Mouse (Mus musculus) MEL (cell line): Measurements from ENCODE around the gene Pxt1. TPM values are rescaled to one million over a fixed set of nuclear protein-coding genes. Genes with fewer than 3 reads are reported as not detected.
A peak's percentile ranks its signal among the peaks of the same experiment; 100 is the strongest.

Experiments used
- DNase-seq: peaks from one replicate; pipeline ENCODE4 v3.0.0; 2011; ENCODE audit warnings: low read depth, low spot score
- H3K27ac ChIP-seq: 2 replicates; pipeline ENCODE4 v1.5.1; 2012; ENCODE audit warnings: low read depth, mild to moderate bottlenecking, control low read depth, low read length, moderate library complexity; ENCODE audit not compliant: control insufficient read depth
- H3K27me3 ChIP-seq, 2 experiments: fragments of 150-350 bp in 1 of 2; sonication (generic) in 1 of 2; 2 replicates each; pipeline ENCODE4 v1.6.1; 2012; ENCODE audit warnings: low read length in 2 of 2, mild to moderate bottlenecking in 2 of 2, improper control_type of control experiment in 1 of 2, moderate library complexity in 1 of 2; ENCODE audit not compliant: insufficient read depth in 2 of 2, control insufficient read depth in 1 of 2
- H3K36me3 ChIP-seq, 2 experiments: 2 replicates each; pipeline ENCODE4 v1.6.1; 2012 to 2014; ENCODE audit warnings: low read length in 2 of 2, improper control_type of control experiment in 1 of 2, inconsistent platforms in 1 of 2, mild to moderate bottlenecking in 1 of 2; ENCODE audit not compliant: insufficient read depth in 2 of 2, control insufficient read depth in 1 of 2
- H3K4me1 ChIP-seq, 2 experiments: fragments of 150-350 bp in 1 of 2; sonication (generic) in 1 of 2; 2 replicates each; pipeline ENCODE4 v1.6.1; 2012; ENCODE audit warnings: low read length in 2 of 2, improper control_type of control experiment in 1 of 2, mild to moderate bottlenecking in 1 of 2; ENCODE audit not compliant: insufficient read depth in 2 of 2, control insufficient read depth in 1 of 2
- H3K4me3 ChIP-seq, 2 experiments: fragments of 150-350 bp in 1 of 2; sonication (generic) in 1 of 2; 2 replicates each; pipeline ENCODE4 v1.5.1; 2012; ENCODE audit warnings: low read depth in 2 of 2, low read length in 2 of 2, mild to moderate bottlenecking in 2 of 2, moderate library complexity in 2 of 2, control low read depth in 1 of 2, improper control_type of control experiment in 1 of 2; ENCODE audit not compliant: control insufficient read depth in 1 of 2, insufficient read depth in 1 of 2
- H3K79me2 ChIP-seq: 2 replicates; pipeline ENCODE4 v1.6.1; 2012; ENCODE audit warnings: mild to moderate bottlenecking, low read length, moderate library complexity; ENCODE audit not compliant: control insufficient read depth, poor library complexity, insufficient read depth
- H3K9ac ChIP-seq: 2 replicates; pipeline ENCODE4 v1.6.1; 2012; ENCODE audit warnings: low read depth, mild to moderate bottlenecking, control low read depth, low read length, moderate library complexity; ENCODE audit not compliant: control insufficient read depth, poor library complexity, severe bottlenecking
- H3K9me3 ChIP-seq: fragments of 150-350 bp; sonication (generic); replicated peaks from 2 replicates; pipeline ENCODE4 v1.6.1; 2012; ENCODE audit warnings: mild to moderate bottlenecking, low read length, improper control_type of control experiment, moderate library complexity; ENCODE audit not compliant: insufficient read depth
- BHLHE40 ChIP-seq: IDR thresholded peaks from 2 replicates; pipeline ENCODE4 v1.6.1; 2012; ENCODE audit warnings: low read depth, mild to moderate bottlenecking, inconsistent platforms, low read length, improper control_type of control experiment, borderline replicate concordance
- CHD1 ChIP-seq: IDR thresholded peaks from 2 replicates; pipeline ENCODE4 v1.6.1; 2012; ENCODE audit warnings: low read depth, mild to moderate bottlenecking, inconsistent platforms, low read length, improper control_type of control experiment
- CHD2 ChIP-seq: IDR thresholded peaks from 2 replicates; pipeline ENCODE4 v1.6.1; 2011; ENCODE audit warnings: low read length, improper control_type of control experiment
- CTCF ChIP-seq, 3 experiments: IDR thresholded peaks in 2 of 3; conservative IDR thresholded peaks in 1 of 3; 2 replicates each; pipeline ENCODE4 v1.5.1; 2011 to 2012; ENCODE audit warnings: low read length in 3 of 3, low read depth in 2 of 3, mild to moderate bottlenecking in 2 of 3, improper control_type of control experiment in 1 of 3, inconsistent platforms in 1 of 3, mixed read lengths in 1 of 3, moderate library complexity in 1 of 3; ENCODE audit not compliant: control insufficient read depth in 1 of 3, insufficient read depth in 1 of 3, poor library complexity in 1 of 3, severe bottlenecking in 1 of 3
- E2F4 ChIP-seq: IDR thresholded peaks from 2 replicates; pipeline ENCODE4 v1.6.1; 2011; ENCODE audit warnings: low read depth, low read length, improper control_type of control experiment, borderline replicate concordance
- ELF1 ChIP-seq: IDR thresholded peaks from 2 replicates; pipeline ENCODE4 v1.6.1; 2014; ENCODE audit warnings: low read depth, mild to moderate bottlenecking, inconsistent platforms, low read length, improper control_type of control experiment, moderate library complexity
- EP300 ChIP-seq, 2 experiments: IDR thresholded peaks; 2 replicates each; pipeline ENCODE4 v1.6.1; 2011; ENCODE audit warnings: improper control_type of control experiment in 2 of 2, low read length in 2 of 2, low read depth in 1 of 2, mild to moderate bottlenecking in 1 of 2
- ETS1 ChIP-seq: IDR thresholded peaks from 2 replicates; pipeline ENCODE4 v1.6.1; 2012; ENCODE audit warnings: low read depth, mild to moderate bottlenecking, inconsistent platforms, low read length, improper control_type of control experiment, moderate library complexity
- GABPA ChIP-seq: IDR thresholded peaks from 2 replicates; pipeline ENCODE4 v1.6.1; 2012; ENCODE audit warnings: low read depth, mild to moderate bottlenecking, inconsistent platforms, low read length, improper control_type of control experiment, moderate library complexity
- GATA1 ChIP-seq: IDR thresholded peaks from 2 replicates; pipeline ENCODE4 v1.6.1; 2011; ENCODE audit warnings: low read depth, low read length, improper control_type of control experiment
- HCFC1 ChIP-seq: IDR thresholded peaks from 2 replicates; pipeline ENCODE4 v1.6.1; 2012; ENCODE audit warnings: low read depth, mild to moderate bottlenecking, inconsistent platforms, low read length, improper control_type of control experiment, moderate library complexity
- MAX ChIP-seq: IDR thresholded peaks from 2 replicates; pipeline ENCODE4 v1.6.1; 2011; ENCODE audit warnings: low read length, improper control_type of control experiment
- MAZ ChIP-seq: IDR thresholded peaks from 2 replicates; pipeline ENCODE4 v1.6.1; 2012; ENCODE audit warnings: low read depth, mild to moderate bottlenecking, inconsistent platforms, low read length, improper control_type of control experiment
- MEF2A ChIP-seq: IDR thresholded peaks from 2 replicates; pipeline ENCODE4 v1.6.1; 2014; ENCODE audit warnings: low read depth, mild to moderate bottlenecking, inconsistent platforms, low read length, improper control_type of control experiment; ENCODE audit not compliant: poor library complexity, insufficient replicate concordance, severe bottlenecking; ENCODE audit errors: extremely low read depth
- MYB ChIP-seq: IDR thresholded peaks from 2 replicates; pipeline ENCODE4 v1.6.1; 2011; ENCODE audit warnings: mild to moderate bottlenecking, low read depth, low read length, improper control_type of control experiment
- MYC ChIP-seq: IDR thresholded peaks from 2 replicates; pipeline ENCODE4 v1.6.1; 2011; ENCODE audit warnings: low read depth, mild to moderate bottlenecking, low read length, improper control_type of control experiment, moderate library complexity
- NELFE ChIP-seq: IDR thresholded peaks from 2 replicates; pipeline ENCODE4 v1.6.1; 2011; ENCODE audit warnings: low read depth, low read length, improper control_type of control experiment
- NRF1 ChIP-seq: IDR thresholded peaks from 2 replicates; pipeline ENCODE4 v1.6.1; 2014; ENCODE audit warnings: low read depth, mild to moderate bottlenecking, inconsistent platforms, low read length, improper control_type of control experiment, moderate library complexity; ENCODE audit not compliant: poor library complexity, insufficient read depth, severe bottlenecking
- POLR2A ChIP-seq, 2 experiments: IDR thresholded peaks; 2 replicates each; pipeline ENCODE4 v1.6.1; 2011 to 2012; ENCODE audit warnings: low read length in 2 of 2, mild to moderate bottlenecking in 2 of 2, control low read depth in 1 of 2, improper control_type of control experiment in 1 of 2, low read depth in 1 of 2, moderate library complexity in 1 of 2; ENCODE audit not compliant: control insufficient read depth in 1 of 2, insufficient read depth in 1 of 2, poor library complexity in 1 of 2
- POLR2AphosphoS2 ChIP-seq: IDR thresholded peaks from 2 replicates; pipeline ENCODE4 v1.6.1; 2011; ENCODE audit warnings: low read length, improper control_type of control experiment
- POLR2AphosphoS5 ChIP-seq: IDR thresholded peaks from 2 replicates; pipeline ENCODE4 v1.6.1; 2012; ENCODE audit warnings: low read depth, borderline replicate concordance, mild to moderate bottlenecking, inconsistent platforms, low read length, moderate library complexity, mixed read lengths
- RCOR1 ChIP-seq: IDR thresholded peaks from 2 replicates; pipeline ENCODE4 v1.6.1; 2012; ENCODE audit warnings: low read depth, mild to moderate bottlenecking, inconsistent platforms, low read length, improper control_type of control experiment
- SIN3A ChIP-seq: IDR thresholded peaks from 2 replicates; pipeline ENCODE4 v1.6.1; 2012; ENCODE audit warnings: low read length, improper control_type of control experiment, inconsistent platforms
- SMC3 ChIP-seq: IDR thresholded peaks from 2 replicates; pipeline ENCODE4 v1.6.1; 2011; ENCODE audit warnings: low read depth, low read length, improper control_type of control experiment
- TAL1 ChIP-seq: IDR thresholded peaks from 2 replicates; pipeline ENCODE4 v1.6.1; 2012; ENCODE audit warnings: mild to moderate bottlenecking, inconsistent platforms, low read length, moderate library complexity, mixed read lengths
- UBTF ChIP-seq: IDR thresholded peaks from 2 replicates; pipeline ENCODE4 v1.6.1; 2012; ENCODE audit warnings: low read depth, mild to moderate bottlenecking, inconsistent platforms, low read length, improper control_type of control experiment, moderate library complexity, borderline replicate concordance; ENCODE audit not compliant: insufficient read depth
- USF1 ChIP-seq: IDR thresholded peaks from 2 replicates; pipeline ENCODE4 v1.6.1; 2014; ENCODE audit warnings: low read depth, mild to moderate bottlenecking, inconsistent platforms, low read length, improper control_type of control experiment, moderate library complexity
- USF2 ChIP-seq, 2 experiments: IDR thresholded peaks; 2 replicates each; pipeline ENCODE4 v1.6.1; 2011 to 2012; ENCODE audit warnings: improper control_type of control experiment in 2 of 2, low read length in 2 of 2, borderline replicate concordance in 1 of 2, inconsistent platforms in 1 of 2, low read depth in 1 of 2, mild to moderate bottlenecking in 1 of 2; ENCODE audit not compliant: insufficient read depth in 1 of 2
- ZC3H11A ChIP-seq: IDR thresholded peaks from 2 replicates; pipeline ENCODE4 v1.6.1; 2012; ENCODE audit warnings: low read depth, mild to moderate bottlenecking, inconsistent platforms, low read length, improper control_type of control experiment
- ZKSCAN1 ChIP-seq: IDR thresholded peaks from 2 replicates; pipeline ENCODE4 v1.6.1; 2012; ENCODE audit warnings: low read depth, mild to moderate bottlenecking, inconsistent platforms, low read length, improper control_type of control experiment, moderate library complexity
- ZMIZ1 ChIP-seq: IDR thresholded peaks from 2 replicates; pipeline ENCODE4 v1.6.1; 2012; ENCODE audit warnings: low read depth, mild to moderate bottlenecking, inconsistent platforms, low read length, improper control_type of control experiment, moderate library complexity
- polyA plus RNA-seq, 2 experiments: library from polyadenylated mRNA; stranded (reverse) in 1 of 2; unstranded in 1 of 2; fragments of >175 nt in 1 of 2; fragments of >200 nt in 1 of 2; gene quantifications; 2 replicates each; pipeline versions ENCODE4 v1.2.1 to v1.2.4; 2012; ENCODE audit warnings: low replicate concordance in 2 of 2, low read depth in 1 of 2; ENCODE audit not compliant: insufficient read length in 2 of 2, insufficient read depth in 1 of 2, missing spikeins in 1 of 2
- total RNA-seq: library from RNA; depleted of rRNA; stranded (reverse); fragments of 300-350 nt; gene quantifications from 2 replicates; pipeline ENCODE4 v1.2.3, GENCODE M21; 2012

Pxt1 gene
- total and polyA plus RNA-seq, 3 experiments = not detected

GRCm38 (mm10) chr17:28913940-28914339, 29.7 kb downstream of the Pxt1 start:
- 0 out of 4 replicates have a peak, but pooled peaks cover 0 to 1% of the 10 kb centered on the region in 2 experiments for H3K27me3 ChIP-seq
- TF ChIP-seq EP300 (IDR thresholded peaks at IDR 0.05; ENCODE audit: low read depth in 1 of 2, low read length in 2 of 2) (no peak), MYC (no peak), RCOR1 (no peak)
- no peaks in the 10 kb centered on the region for H3K36me3 ChIP-seq
- no peak for DNase-seq
- H3K27ac ChIP-seq = no peak overlapping the region
- H3K9me3 ChIP-seq = no peaks in the 10 kb centered on the region
- no peaks in the 10 kb centered on the region for H3K4me1 ChIP-seq
- no peak overlapping the region for H3K9ac ChIP-seq
- no peaks in the 10 kb centered on the region for H3K79me2 ChIP-seq
- no peak overlapping the region for H3K4me3 ChIP-seq

DNA sequence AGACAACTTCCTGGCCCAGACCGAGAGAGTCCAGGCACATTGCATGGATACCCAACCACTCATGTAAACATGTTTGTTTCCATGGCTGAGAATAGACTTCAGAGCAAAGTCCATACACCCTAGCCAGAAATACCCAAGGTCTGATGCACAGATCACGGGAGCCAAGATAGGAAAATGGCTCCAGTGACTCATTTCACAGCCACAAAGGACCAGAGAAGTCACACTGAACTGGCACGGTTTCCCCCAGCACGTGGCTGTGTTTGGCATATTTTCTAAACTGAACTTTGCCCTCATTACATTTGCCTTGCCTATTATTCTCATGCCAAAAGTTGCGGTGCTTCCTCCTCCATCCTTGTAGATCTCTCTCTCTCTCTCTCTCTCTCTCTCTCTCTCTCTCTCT, 30.4 kb downstream of the Pxt1 start:
- H3K9me3 ChIP-seq = no peaks in the 10 kb centered on the region
- no peaks in the 10 kb centered on the region for H3K36me3 ChIP-seq
- no peak overlapping the region for H3K9ac ChIP-seq
- H3K79me2 ChIP-seq = no peaks in the 10 kb centered on the region
- H3K27ac ChIP-seq = no peak overlapping the region
- no peak overlapping the region for H3K4me3 ChIP-seq
- no peak for DNase-seq
- no peaks in the 10 kb centered on the region for H3K4me1 ChIP-seq
- 0 out of 4 replicates have a peak, but pooled peaks cover 0 to 1% of the 10 kb centered on the region in 2 experiments for H3K27me3 ChIP-seq
- TF ChIP-seq MYC (0 out of 2 replicates have a peak, but pooled peaks have one; percentile 20), RCOR1 (no peak), USF2 (IDR thresholded peaks at IDR 0.05; ENCODE audit: borderline replicate concordance in 1 of 2, insufficient read depth in 1 of 2, low read depth in 1 of 2, low read length in 2 of 2) (no peak), USF1 (peak; percentile 45; the same call in 1 of the 2 replicates), SMC3 (no peak), ZMIZ1 (no peak), ELF1 (no peak), SIN3A (no peak), GABPA (no peak), POLR2A (IDR thresholded peaks at IDR 0.05; ENCODE audit: control insufficient read depth in 1 of 2, insufficient read depth in 1 of 2, low read depth in 1 of 2, low read length in 2 of 2, poor library complexity in 1 of 2) (no peak), ZC3H11A (no peak), MEF2A (no peak), NELFE (no peak), TAL1 (no peak), CHD2 (no peak), CHD1 (no peak), CTCF (IDR thresholded peaks at IDR 0.05 in 2 of 3, conservative IDR thresholded peaks at IDR 0.05 in 1 of 3; ENCODE audit: control insufficient read depth in 1 of 3, insufficient read depth in 1 of 3, low read depth in 2 of 3, low read length in 3 of 3, poor library complexity in 1 of 3, severe bottlenecking in 1 of 3) (no peak), GATA1 (no peak), EP300 (IDR thresholded peaks at IDR 0.05; ENCODE audit: low read depth in 1 of 2, low read length in 2 of 2) (no peak), MAX (peak; percentile 66), HCFC1 (no peak), BHLHE40 (no peak), MAZ (no peak), ETS1 (no peak), ZKSCAN1 (no peak), NRF1 (no peak), E2F4 (no peak), MYB (no peak), UBTF (no peak), POLR2AphosphoS5 (no peak), POLR2AphosphoS2 (no peak)
